Mouse (Mus musculus) testis, adult 2 months (tissue): ENCODE data around the gene Rho. TPM values are rescaled to one million over a fixed set of nuclear protein-coding genes. Genes with fewer than 3 reads are reported as not detected.

Experiments
- H3K27ac ChIP-seq: fragments of 200-500 bp; 2 replicates; pipeline ENCODE4 v1.5.1; 2012; ENCODE audit warnings: low read depth, low read length; ENCODE audit not compliant: control insufficient read depth, insufficient read depth
- H3K27me3 ChIP-seq: fragments of 200-500 bp; 2 replicates; pipeline ENCODE4 v1.6.1; 2012; ENCODE audit warnings: mild to moderate bottlenecking, low read length, moderate library complexity; ENCODE audit not compliant: control insufficient read depth, insufficient read depth
- H3K36me3 ChIP-seq: fragments of 200-500 bp; 2 replicates; pipeline ENCODE4 v1.6.1; 2012; ENCODE audit warnings: mild to moderate bottlenecking, low read length; ENCODE audit not compliant: control insufficient read depth, insufficient read depth
- H3K4me1 ChIP-seq: fragments of 200-500 bp; 2 replicates; pipeline ENCODE4 v1.6.1; 2012; ENCODE audit warnings: low read length; ENCODE audit not compliant: control insufficient read depth, insufficient read depth
- H3K4me3 ChIP-seq: fragments of 200-500 bp; 2 replicates; pipeline ENCODE4 v1.5.1; 2012; ENCODE audit warnings: low read depth, mild to moderate bottlenecking, low read length, moderate library complexity, mixed read lengths; ENCODE audit not compliant: control insufficient read depth
- CTCF ChIP-seq: fragments of 200-500 bp; IDR thresholded peaks from 2 replicates; pipeline ENCODE4 v1.5.1; 2012; ENCODE audit warnings: low read depth, mild to moderate bottlenecking, inconsistent platforms, low read length, moderate library complexity; ENCODE audit not compliant: control insufficient read depth, insufficient read depth, insufficient replicate concordance
- POLR2A ChIP-seq: fragments of 200-500 bp; IDR thresholded peaks from 2 replicates; pipeline ENCODE4 v1.6.1; 2012; ENCODE audit warnings: low read depth, mild to moderate bottlenecking, inconsistent platforms, low read length, moderate library complexity; ENCODE audit not compliant: control insufficient read depth
- polyA plus RNA-seq: library from polyadenylated mRNA; depleted of rRNA; stranded (reverse); fragments of >200 nt; gene quantifications from 2 replicates; pipeline ENCODE4 v1.2.3, GENCODE M21; 2012

The Rho gene
- polyA plus RNA-seq, 1 experiment = 4.8 TPM

- Histone ChIP-seq H3K27me3 (no peaks in the 10 kb centered on the region), H3K36me3 (no peaks in the 10 kb centered on the region), H3K4me1 (peaks cover 13% of the 10 kb centered on the region), H3K4me3 (no peak overlapping the region), H3K27ac (no peak overlapping the region)
- TF ChIP-seq CTCF (peak; percentile 62; the same call in 1 of the 2 replicates), POLR2A (no peak)
Observed at GRCm38 (mm10) chr6:115962439-115963085, 31.0 kb downstream of the Rho start.

DNA sequence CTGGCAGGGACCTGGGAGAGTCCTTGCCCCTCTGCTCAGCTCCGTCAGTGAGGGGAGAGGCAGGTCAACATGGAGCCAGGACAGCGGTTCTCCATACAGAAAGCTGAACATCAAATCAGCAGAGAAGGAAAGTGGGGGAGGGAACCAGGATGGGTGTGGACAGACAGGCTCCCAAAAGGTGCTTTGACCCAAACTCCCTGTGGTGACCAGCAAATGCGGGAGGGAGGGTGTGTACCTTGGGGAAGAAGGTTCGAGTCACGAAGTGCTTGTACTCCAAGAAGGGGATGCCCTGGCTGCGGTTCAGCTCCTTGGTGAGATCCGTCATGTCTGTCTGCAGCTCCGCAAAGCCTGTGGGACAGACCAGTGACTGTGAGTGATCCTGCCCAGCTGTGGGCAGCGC lies 32.1 kb downstream of the Rho start:
- Histone ChIP-seq H3K36me3 (no peaks in the 10 kb centered on the region), H3K4me1 (peaks cover 13% of the 10 kb centered on the region), H3K4me3 (no peak overlapping the region), H3K27ac (no peak overlapping the region), H3K27me3 (no peaks in the 10 kb centered on the region)
- TF ChIP-seq CTCF (no peak), POLR2A (no peak)

- H3K4me1 ChIP-seq = no peaks in the 10 kb centered on the region; the same call in 1 of the 2 replicates
- no peaks in the 10 kb centered on the region for H3K27me3 ChIP-seq
- no peaks in the 10 kb centered on the region for H3K36me3 ChIP-seq
- TF ChIP-seq POLR2A (no peak), CTCF (no peak)
- H3K4me3 ChIP-seq = no peak overlapping the region
- no peak overlapping the region for H3K27ac ChIP-seq
Observed at GRCm38 (mm10) chr6:115966227-115966966, 34.8 kb downstream of the Rho start.

DNA sequence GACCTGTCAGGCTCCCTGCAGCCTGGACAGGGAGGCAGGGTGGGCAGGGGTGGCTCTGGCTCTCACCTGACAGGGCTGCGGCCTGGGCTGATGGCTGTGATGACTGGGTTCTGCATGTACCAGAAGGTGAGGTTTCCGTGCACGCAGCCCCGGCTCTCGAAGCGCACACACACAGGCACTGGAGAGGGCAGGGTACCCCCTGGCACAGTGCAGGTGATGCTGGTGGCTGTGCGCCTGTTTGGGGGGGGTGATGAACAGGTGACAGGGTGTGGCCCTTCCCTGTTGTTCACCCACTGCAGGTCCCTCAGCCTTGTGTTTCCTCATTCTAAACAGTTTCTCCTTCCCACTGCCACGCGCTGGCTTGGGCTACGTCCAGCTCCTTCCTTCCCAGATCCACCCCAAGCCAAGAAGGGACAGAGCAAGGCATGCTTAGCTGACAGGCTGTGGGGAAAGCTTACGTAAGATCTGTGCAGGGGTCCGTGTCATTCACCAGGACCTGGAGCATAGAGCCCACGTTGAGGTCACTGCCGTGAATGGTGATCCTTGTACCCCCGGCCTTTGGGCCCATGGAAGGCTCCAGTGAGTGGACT lies 35.8 kb downstream of the Rho start:
- TF ChIP-seq CTCF = no peak
- no peak overlapping the region for H3K27ac ChIP-seq

GRCm38 (mm10) chr6:115968086-115968485 lies 36.5 kb downstream of the Rho start:
- Histone ChIP-seq H3K4me3 (no peak overlapping the region), H3K4me1 (no peaks in the 10 kb centered on the region), H3K27ac (no peak overlapping the region), H3K27me3 (no peaks in the 10 kb centered on the region), H3K36me3 (no peaks in the 10 kb centered on the region)
- TF ChIP-seq POLR2A (no peak), CTCF (no peak)

More for the DNA sequence above, 35.8 kb downstream of the Rho start:
- Histone ChIP-seq H3K36me3 (no peaks in the 10 kb centered on the region), H3K4me3 (no peak overlapping the region), H3K4me1 (no peaks in the 10 kb centered on the region), H3K27me3 (no peaks in the 10 kb centered on the region)

GRCm38 (mm10) chr6:115968700-115969099 lies 37.2 kb downstream of the Rho start:
- no peak for TF ChIP-seq POLR2A
- TF ChIP-seq CTCF = no peak
- Histone ChIP-seq H3K27me3 (no peaks in the 10 kb centered on the region), H3K27ac (no peak overlapping the region), H3K4me3 (no peak overlapping the region), H3K36me3 (no peaks in the 10 kb centered on the region), H3K4me1 (no peaks in the 10 kb centered on the region)

- no peak for TF ChIP-seq CTCF
- no peak for TF ChIP-seq POLR2A
- Histone ChIP-seq H3K27ac (no peak overlapping the region), H3K27me3 (no peaks in the 10 kb centered on the region), H3K4me1 (no peaks in the 10 kb centered on the region), H3K36me3 (no peaks in the 10 kb centered on the region), H3K4me3 (no peak overlapping the region)
Observed at GRCm38 (mm10) chr6:115969103-115969502, 37.6 kb downstream of the Rho start.
